Mouse (Mus musculus): Measurements from ENCODE around the gene Mmp24. TPM values are rescaled to one million over a fixed set of nuclear protein-coding genes. Genes with fewer than 3 reads are reported as not detected.
A peak's percentile ranks its signal among the peaks of the same experiment; 100 is the strongest.

The Mmp24 gene
- total and polyA plus RNA-seq, 2 experiments from 2014 or later: 17.0 to 128 TPM

DNA sequence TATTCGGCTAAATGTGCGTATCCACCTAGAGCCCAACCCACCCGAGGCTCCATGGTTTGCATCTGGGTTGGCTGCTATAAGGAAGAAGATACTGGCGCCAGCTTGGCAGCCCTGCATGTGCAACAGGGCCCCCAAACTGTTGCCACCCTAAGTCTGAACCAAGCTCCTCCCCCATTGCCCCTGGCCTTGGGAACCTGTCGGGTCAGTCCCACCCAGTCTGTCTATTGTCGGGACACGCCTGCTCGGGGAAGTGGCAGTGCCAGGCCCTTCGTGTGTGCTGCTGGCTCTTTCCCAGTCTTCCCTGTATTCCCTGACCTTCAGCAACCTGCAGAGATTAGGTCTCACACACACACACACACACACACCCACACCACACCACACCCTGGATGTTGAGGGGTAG is 59.6 kb downstream of the Mmp24 start, which contains the start of gene Fam83c:
Gene Fam83c (minus strand): TSS at position 123 of the 400 bp plus-strand sequence.
- H3K4me1 ChIP-seq (ENCODE audit: insufficient read depth): no peaks in the 10 kb centered on the region
- 67% methylated on average over 9 of the region's 9 CpGs for WGBS
- TF ChIP-seq CTCF (IDR thresholded peaks at IDR 0.05; ENCODE audit: low read depth): no peak

DNA sequence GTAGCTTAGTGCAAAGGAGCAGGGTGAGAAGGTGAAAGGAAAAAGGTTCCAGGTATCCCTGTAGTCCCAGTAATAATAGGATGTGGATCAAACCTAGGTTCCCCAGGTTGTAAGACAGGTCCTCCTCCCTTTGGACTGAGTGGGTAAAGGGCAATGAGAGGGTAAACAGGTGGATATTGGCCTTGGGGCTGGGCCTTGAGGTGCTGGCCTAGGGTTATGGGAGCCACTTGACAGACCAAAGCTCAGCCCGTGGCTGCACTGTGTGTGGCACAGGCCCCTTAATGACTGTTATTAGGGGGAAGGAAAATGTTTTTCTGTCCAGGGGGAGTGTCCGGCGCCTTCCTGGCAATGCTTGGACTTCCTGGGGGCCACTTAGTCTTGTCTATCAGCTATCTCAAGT is 62.8 kb downstream of the Mmp24 start:
- WGBS: 66% methylated on average over 3 of the region's 3 CpGs

More for the DNA sequence above, 59.6 kb downstream of the Mmp24 start, which contains the start of gene Fam83c:
- no peak for DNase-seq
- ATAC-seq: no peak
- H3K27ac ChIP-seq (ENCODE audit: low read depth, low read length): no peak within 1 kb of the TSS
- no peaks in the 10 kb centered on the region for H3K27me3 ChIP-seq (ENCODE audit: insufficient read depth, low read length)
- no peak within 1 kb of the TSS for H3K9ac ChIP-seq
- H3K4me3 ChIP-seq (ENCODE audit: low read depth, low read length): no peak within 1 kb of the TSS
- H3K4me2 ChIP-seq (ENCODE audit: low read depth): no peak within 1 kb of the TSS
- H3K36me3 ChIP-seq (ENCODE audit: insufficient read depth): no peaks in the 10 kb centered on the region
- H3K9me3 ChIP-seq (ENCODE audit: low read length): no peaks in the 10 kb centered on the region

DNA sequence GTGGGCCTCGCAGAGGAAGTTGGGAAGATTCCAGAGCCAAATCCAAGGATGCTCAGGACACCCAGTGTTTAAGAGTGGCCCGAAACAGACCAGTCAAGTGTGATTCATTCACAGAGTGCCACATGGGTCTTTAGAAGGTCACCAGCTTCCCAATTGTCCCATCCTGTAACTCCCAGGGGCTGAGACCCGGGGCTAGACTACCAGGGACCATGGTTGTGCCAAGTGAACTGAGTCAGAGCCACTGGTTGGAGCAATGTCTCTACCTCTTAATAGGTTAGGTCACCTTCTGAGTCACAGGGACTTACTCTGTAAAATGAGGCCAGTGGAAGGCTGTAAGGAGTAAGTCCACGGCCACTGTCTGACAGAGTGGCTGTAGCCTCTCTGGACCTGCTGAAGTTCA is 63.8 kb downstream of the Mmp24 start:
- WGBS: 79% methylated on average over 4 of the region's 4 CpGs
- TF ChIP-seq CTCF (IDR thresholded peaks at IDR 0.05; ENCODE audit: low read depth): no peak
- H3K4me2 ChIP-seq (ENCODE audit: low read depth): no peak overlapping the region
- no peaks in the 10 kb centered on the region for H3K4me1 ChIP-seq (ENCODE audit: insufficient read depth)
- H3K9me3 ChIP-seq (ENCODE audit: low read length): no peaks in the 10 kb centered on the region
- ATAC-seq: no peak
- H3K4me3 ChIP-seq (ENCODE audit: low read depth, low read length): no peak overlapping the region
- no peaks in the 10 kb centered on the region for H3K36me3 ChIP-seq (ENCODE audit: insufficient read depth)
- H3K27me3 ChIP-seq (ENCODE audit: insufficient read depth, low read length): no peaks in the 10 kb centered on the region
- no peak overlapping the region for H3K27ac ChIP-seq (ENCODE audit: low read depth, low read length)
- DNase-seq: no peak
- no peak overlapping the region for H3K9ac ChIP-seq

More for the DNA sequence above, 62.8 kb downstream of the Mmp24 start:
- DNase-seq (no peak), ATAC-seq (no peak)
- Histone ChIP-seq H3K27ac (ENCODE audit: low read depth, low read length) (no peak overlapping the region), H3K4me3 (ENCODE audit: low read depth, low read length) (no peak overlapping the region), H3K9ac (no peak overlapping the region), H3K9me3 (ENCODE audit: low read length) (no peaks in the 10 kb centered on the region), H3K36me3 (ENCODE audit: insufficient read depth) (no peaks in the 10 kb centered on the region), H3K4me1 (ENCODE audit: insufficient read depth) (no peaks in the 10 kb centered on the region), H3K27me3 (ENCODE audit: insufficient read depth, low read length) (no peaks in the 10 kb centered on the region), H3K4me2 (ENCODE audit: low read depth) (no peak overlapping the region)
- TF ChIP-seq CTCF (IDR thresholded peaks at IDR 0.05; ENCODE audit: low read depth): no peak

GRCm38 (mm10) chr2:155846930-155847329 is 71.8 kb downstream of the Mmp24 start:
- H3K4me2 ChIP-seq (ENCODE audit: low read depth): no peak overlapping the region
- no peak for TF ChIP-seq CTCF (IDR thresholded peaks at IDR 0.05; ENCODE audit: low read depth)
- H3K4me3 ChIP-seq (ENCODE audit: low read depth, low read length): no peak overlapping the region
- 85% methylated on average over 8 of the region's 8 CpGs for WGBS
- DNase-seq: no peak
- H3K4me1 ChIP-seq (ENCODE audit: insufficient read depth): no peaks in the 10 kb centered on the region
- ATAC-seq: no peak
- peaks cover 43% of the 10 kb centered on the region for H3K36me3 ChIP-seq (ENCODE audit: insufficient read depth)
- H3K9me3 ChIP-seq (ENCODE audit: low read length): no peaks in the 10 kb centered on the region
- no peak overlapping the region for H3K9ac ChIP-seq
- no peak overlapping the region for H3K27ac ChIP-seq (ENCODE audit: low read depth, low read length)
- no peaks in the 10 kb centered on the region for H3K27me3 ChIP-seq (ENCODE audit: insufficient read depth, low read length)

DNA sequence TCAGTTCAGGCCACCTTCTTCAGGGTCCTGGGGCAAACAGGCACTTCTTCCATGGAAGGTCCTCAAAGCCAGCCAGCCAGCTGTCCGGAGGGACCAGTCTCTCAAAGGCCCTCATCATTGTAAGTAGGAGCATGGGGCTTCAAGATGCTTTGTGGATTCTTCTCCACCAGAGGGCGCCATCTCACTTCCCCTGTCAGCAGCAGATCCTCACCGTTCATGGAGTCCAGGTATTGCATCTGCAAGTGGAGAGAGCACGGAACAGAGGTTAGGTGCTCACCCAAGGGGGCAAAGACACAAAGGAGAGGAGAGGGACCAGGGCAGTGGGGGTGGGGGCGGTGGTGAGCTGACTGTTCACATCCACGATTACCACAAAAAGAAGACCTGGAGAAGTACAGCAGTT is 73.1 kb downstream of the Mmp24 start:
- no peaks in the 10 kb centered on the region for H3K4me1 ChIP-seq (ENCODE audit: insufficient read depth)

DNA sequence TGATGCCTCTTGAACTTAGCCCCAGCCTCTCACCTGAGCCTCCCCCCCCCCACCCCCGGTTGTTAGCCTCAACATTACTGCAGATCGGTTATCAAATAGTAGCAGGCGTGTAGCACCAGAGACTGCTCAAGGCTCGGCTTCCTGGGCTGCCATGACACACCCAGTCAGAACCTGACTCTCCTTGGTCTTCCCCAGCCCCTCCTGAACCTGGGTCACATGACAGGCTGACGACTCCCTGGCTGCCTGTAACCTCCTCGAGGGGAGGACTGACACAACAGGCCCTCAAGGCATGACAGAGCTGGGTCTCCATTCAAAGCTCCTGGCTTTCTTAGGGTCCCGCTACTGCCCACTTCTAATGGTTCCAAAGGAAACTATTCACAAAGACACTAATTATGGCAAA is 74.3 kb downstream of the Mmp24 start:
- ATAC-seq: no peak
- H3K4me2 ChIP-seq (ENCODE audit: low read depth): no peak overlapping the region
- H3K9me3 ChIP-seq (ENCODE audit: low read length): no peaks in the 10 kb centered on the region
- H3K9ac ChIP-seq: no peak overlapping the region
- no peak overlapping the region for H3K27ac ChIP-seq (ENCODE audit: low read depth, low read length)
- no peaks in the 10 kb centered on the region for H3K4me1 ChIP-seq (ENCODE audit: insufficient read depth)
- DNase-seq: no peak
- WGBS: 66% methylated on average over 7 of the region's 7 CpGs
- peaks cover 44% of the 10 kb centered on the region for H3K36me3 ChIP-seq (ENCODE audit: insufficient read depth)
- H3K27me3 ChIP-seq (ENCODE audit: insufficient read depth, low read length): no peaks in the 10 kb centered on the region
- no peak for TF ChIP-seq CTCF (IDR thresholded peaks at IDR 0.05; ENCODE audit: low read depth)
- H3K4me3 ChIP-seq (ENCODE audit: low read depth, low read length): no peak overlapping the region

More for the DNA sequence above, 73.1 kb downstream of the Mmp24 start:
- H3K27me3 ChIP-seq (ENCODE audit: insufficient read depth, low read length): no peaks in the 10 kb centered on the region
- H3K4me2 ChIP-seq (ENCODE audit: low read depth): no peak overlapping the region
- no peak overlapping the region for H3K27ac ChIP-seq (ENCODE audit: low read depth, low read length)
- peaks cover 43% of the 10 kb centered on the region for H3K36me3 ChIP-seq (ENCODE audit: insufficient read depth)
- WGBS: 33% methylated on average over 6 of the region's 6 CpGs
- no peaks in the 10 kb centered on the region for H3K9me3 ChIP-seq (ENCODE audit: low read length)
- no peak overlapping the region for H3K4me3 ChIP-seq (ENCODE audit: low read depth, low read length)
- DNase-seq (peak; percentile 81), ATAC-seq (no peak; the same call in 1 of the 2 replicates)
- peak; percentile 94 for TF ChIP-seq CTCF (IDR thresholded peaks at IDR 0.05; ENCODE audit: low read depth)
- no peak overlapping the region for H3K9ac ChIP-seq

DNA sequence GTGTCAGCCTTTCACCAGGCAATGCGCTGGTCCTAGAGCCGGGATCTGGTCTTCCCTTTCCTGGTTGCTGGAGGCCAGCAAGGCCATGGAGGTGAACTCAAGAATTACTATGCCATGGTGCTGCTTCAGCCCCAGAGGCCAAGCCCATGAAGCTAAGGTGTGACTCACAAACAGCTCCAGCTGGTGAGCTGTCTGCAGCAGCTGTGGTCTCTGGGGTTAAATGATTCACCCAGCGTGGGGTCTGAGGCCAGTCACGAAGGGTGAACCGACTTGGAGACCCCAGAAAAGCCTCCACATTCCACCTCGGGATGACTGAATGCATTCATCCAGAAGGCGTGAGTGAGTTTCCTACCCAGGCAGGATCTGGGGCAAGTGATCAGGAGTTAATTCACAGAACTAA is 75.0 kb downstream of the Mmp24 start:
- H3K27me3 ChIP-seq (ENCODE audit: insufficient read depth, low read length): no peaks in the 10 kb centered on the region
- no peaks in the 10 kb centered on the region for H3K9me3 ChIP-seq (ENCODE audit: low read length)
- ATAC-seq (no peak), DNase-seq (no peak)
- no peak overlapping the region for H3K4me2 ChIP-seq (ENCODE audit: low read depth)
- 83% methylated on average over 7 of the region's 7 CpGs for WGBS
- no peak for TF ChIP-seq CTCF (IDR thresholded peaks at IDR 0.05; ENCODE audit: low read depth)
- no peaks in the 10 kb centered on the region for H3K4me1 ChIP-seq (ENCODE audit: insufficient read depth)
- H3K4me3 ChIP-seq (ENCODE audit: low read depth, low read length): no peak overlapping the region
- H3K27ac ChIP-seq (ENCODE audit: low read depth, low read length): no peak overlapping the region
- H3K9ac ChIP-seq: no peak overlapping the region
- H3K36me3 ChIP-seq (ENCODE audit: insufficient read depth): peaks cover 46% of the 10 kb centered on the region

All from forebrain, postnatal 0 days (tissue).